Mouse (Mus musculus) hindbrain, embryonic 11.5 days (tissue): Measurements from ENCODE around the gene Hnrnpul1. TPM values are rescaled to one million over a fixed set of nuclear protein-coding genes. Genes with fewer than 3 reads are reported as not detected.

Experiments
- ATAC-seq: fragments of 200-750 bp; cut with Nextera tagmentation; 2 replicates; pipeline ENCODE4 v1.8.0; 2017; ENCODE audit warnings: mild to moderate bottlenecking, moderate TSS enrichment, moderate library complexity; ENCODE audit not compliant: low FRiP score
- DNase-seq: peaks from one replicate; pipeline ENCODE4 v3.0.0-alpha.2; 2015; ENCODE audit warnings: low spot score
- H3K27ac ChIP-seq: fragments of 300-500 bp; sonication (generic); 2 replicates; pipeline ENCODE4 v1.5.1; 2014; ENCODE audit warnings: mild to moderate bottlenecking, low read depth, low read length
- H3K27me3 ChIP-seq: fragments of 300-500 bp; sonication (generic); 2 replicates; pipeline ENCODE4 v1.6.1; 2014; ENCODE audit warnings: mild to moderate bottlenecking, low read length, moderate library complexity, mixed read lengths; ENCODE audit not compliant: control insufficient read depth, insufficient read depth
- H3K36me3 ChIP-seq: fragments of 300-500 bp; sonication (generic); 2 replicates; pipeline ENCODE4 v1.6.1; 2014; ENCODE audit warnings: mild to moderate bottlenecking, low read length, moderate library complexity, mixed read lengths; ENCODE audit not compliant: control insufficient read depth, insufficient read depth
- H3K4me1 ChIP-seq: fragments of 300-500 bp; sonication (generic); replicated peaks from 2 replicates; pipeline ENCODE4 v1.6.1; 2014; ENCODE audit warnings: low read length, mixed read lengths; ENCODE audit not compliant: control insufficient read depth, insufficient read depth
- H3K4me2 ChIP-seq: fragments of 300-500 bp; sonication (generic); replicated peaks from 2 replicates; pipeline ENCODE4 v1.6.1; 2014; ENCODE audit warnings: mild to moderate bottlenecking, low read depth, low read length
- H3K4me3 ChIP-seq: fragments of 300-500 bp; sonication (generic); 2 replicates; pipeline ENCODE4 v1.5.1; 2014; ENCODE audit warnings: low read depth, low read length
- H3K9ac ChIP-seq: fragments of 300-500 bp; sonication (generic); 2 replicates; pipeline ENCODE4 v1.6.1; 2014; ENCODE audit warnings: low read depth, low read length
- H3K9me3 ChIP-seq: fragments of 300-500 bp; sonication (generic); 2 replicates; pipeline ENCODE4 v1.6.1; 2016; ENCODE audit warnings: low read length; ENCODE audit not compliant: control insufficient read depth
- WGBS: fragments of 180-500 bp; shearing (Covaris S2); extraction: QIAGEN DNeasy Blood & Tissue Kit; methylation state at CpG from one replicate; pipeline ENCODE4 v1.1.7; 2014; 5-methylcytosine and 5-hydroxymethylcytosine counted together
- polyA plus RNA-seq: library from polyadenylated mRNA; unstranded; fragments of >200 nt; fragmentation: Nextera tagmentation; extraction: Ambion mirVana; gene quantifications from 2 replicates; pipeline ENCODE4 v1.2.1, GENCODE M21; 2014

Gene Hnrnpul1
- polyA plus RNA-seq, 1 experiment from 2014 or later: 70.1 TPM

GRCm38 (mm10) chr7:25710519-25711130, 43.9 kb downstream of the Hnrnpul1 start:
- 29% methylated on average over 1 of the region's 7 CpGs for WGBS
- no peak overlapping the region for H3K4me2 ChIP-seq
- H3K9me3 ChIP-seq: no peaks in the 10 kb centered on the region
- peaks cover 13% of the 10 kb centered on the region for H3K36me3 ChIP-seq
- H3K4me1 ChIP-seq: 0 out of 2 replicates have a peak, but pooled peaks cover 2% of the 10 kb centered on the region
- ATAC-seq (peak; percentile 44; the same call in 1 of the 2 replicates), DNase-seq (no peak)
- no peak overlapping the region; the same call in 1 of the 2 replicates for H3K27ac ChIP-seq
- H3K27me3 ChIP-seq: no peaks in the 10 kb centered on the region
- peak overlapping the region; percentile 40; the same call in 1 of the 2 replicates for H3K9ac ChIP-seq
- no peak overlapping the region for H3K4me3 ChIP-seq

- Histone ChIP-seq H3K9me3 (no peaks in the 10 kb centered on the region), H3K4me3 (no peak overlapping the region), H3K4me2 (no peak overlapping the region), H3K36me3 (peaks cover 6% of the 10 kb centered on the region), H3K27me3 (no peaks in the 10 kb centered on the region), H3K27ac (no peak overlapping the region), H3K9ac (peak overlapping the region; percentile 40; the same call in 1 of the 2 replicates), H3K4me1 (0 out of 2 replicates have a peak, but pooled peaks cover 2% of the 10 kb centered on the region)
- peak; percentile 4; the same call in 1 of the 2 replicates for ATAC-seq
- 18% methylated on average over 12 of the region's 12 CpGs for WGBS
- DNase-seq: no peak
Measured at GRCm38 (mm10) chr7:25709961-25710360, 44.6 kb downstream of the Hnrnpul1 start.

GRCm38 (mm10) chr7:25707581-25708292, 46.8 kb downstream of the Hnrnpul1 start:
- no peak for ATAC-seq
- DNase-seq: no peak
- no peaks in the 10 kb centered on the region for H3K9me3 ChIP-seq
- 57% methylated on average over 15 of the region's 15 CpGs for WGBS
- no peaks in the 10 kb centered on the region for H3K36me3 ChIP-seq
- H3K4me3 ChIP-seq: no peak overlapping the region
- no peak overlapping the region for H3K9ac ChIP-seq
- no peaks in the 10 kb centered on the region for H3K27me3 ChIP-seq
- H3K27ac ChIP-seq: 0 out of 2 replicates have a peak overlapping the region, but pooled peaks have one; percentile 24
- H3K4me1 ChIP-seq: 0 out of 2 replicates have a peak, but pooled peaks cover 2% of the 10 kb centered on the region
- no peak overlapping the region for H3K4me2 ChIP-seq

- H3K4me1 ChIP-seq: 0 out of 2 replicates have a peak, but pooled peaks cover 2% of the 10 kb centered on the region
- no peak overlapping the region for H3K4me3 ChIP-seq
- H3K36me3 ChIP-seq: no peaks in the 10 kb centered on the region
- H3K27ac ChIP-seq: no peak overlapping the region
- DNase-seq (no peak), ATAC-seq (no peak)
- no peak overlapping the region for H3K9ac ChIP-seq
- 59% methylated on average over 7 of the region's 7 CpGs for WGBS
- no peaks in the 10 kb centered on the region for H3K9me3 ChIP-seq
- no peaks in the 10 kb centered on the region for H3K27me3 ChIP-seq
- H3K4me2 ChIP-seq: no peak overlapping the region
Measured at GRCm38 (mm10) chr7:25706578-25707170, 47.9 kb downstream of the Hnrnpul1 start.

- Histone ChIP-seq H3K27me3 (no peaks in the 10 kb centered on the region), H3K4me3 (no peak overlapping the region), H3K27ac (no peak overlapping the region), H3K4me1 (0 out of 2 replicates have a peak, but pooled peaks cover 2% of the 10 kb centered on the region), H3K4me2 (no peak overlapping the region), H3K9me3 (no peaks in the 10 kb centered on the region), H3K36me3 (no peaks in the 10 kb centered on the region), H3K9ac (no peak overlapping the region)
- WGBS: 61% methylated on average over 6 of the region's 6 CpGs
- ATAC-seq (no peak), DNase-seq (no peak)
Measured at GRCm38 (mm10) chr7:25705801-25706251, 48.7 kb downstream of the Hnrnpul1 start.

- peak overlapping the region; percentile 49 for H3K4me2 ChIP-seq
- H3K27ac ChIP-seq: no peak overlapping the region
- 4% methylated on average over 37 of the region's 37 CpGs for WGBS
- H3K9ac ChIP-seq: no peak overlapping the region
- H3K36me3 ChIP-seq: no peaks in the 10 kb centered on the region
- peak; percentile 58; the same call in 1 of the 2 replicates for ATAC-seq
- peak overlapping the region; percentile 29 for H3K4me3 ChIP-seq
- H3K27me3 ChIP-seq: no peaks in the 10 kb centered on the region
- no peak for DNase-seq
- H3K9me3 ChIP-seq: no peaks in the 10 kb centered on the region
- H3K4me1 ChIP-seq: no peaks in the 10 kb centered on the region
Measured at GRCm38 (mm10) chr7:25704716-25705364, 49.7 kb downstream of the Hnrnpul1 start.

- Histone ChIP-seq H3K9me3 (no peaks in the 10 kb centered on the region), H3K4me1 (no peaks in the 10 kb centered on the region), H3K4me3 (no peak overlapping the region), H3K4me2 (no peak overlapping the region), H3K27me3 (no peaks in the 10 kb centered on the region), H3K27ac (no peak overlapping the region), H3K36me3 (no peaks in the 10 kb centered on the region), H3K9ac (no peak overlapping the region)
- DNase-seq: no peak
- 18% methylated on average over 10 of the region's 10 CpGs for WGBS
- ATAC-seq: no peak
Measured at GRCm38 (mm10) chr7:25703793-25704494, 50.6 kb downstream of the Hnrnpul1 start.

GRCm38 (mm10) chr7:25702350-25702749, 52.2 kb downstream of the Hnrnpul1 start:
- no peak overlapping the region for H3K27ac ChIP-seq
- H3K27me3 ChIP-seq: no peaks in the 10 kb centered on the region
- no peaks in the 10 kb centered on the region for H3K36me3 ChIP-seq
- no peak overlapping the region for H3K9ac ChIP-seq
- H3K4me3 ChIP-seq: no peak overlapping the region
- WGBS: 92% methylated on average over 2 of the region's 2 CpGs
- no peaks in the 10 kb centered on the region for H3K4me1 ChIP-seq
- H3K9me3 ChIP-seq: no peaks in the 10 kb centered on the region
- H3K4me2 ChIP-seq: no peak overlapping the region
- no peak for DNase-seq
- no peak for ATAC-seq
